ENCODE assay signal across 32 mouse cellular contexts in the genomic region with DNA sequence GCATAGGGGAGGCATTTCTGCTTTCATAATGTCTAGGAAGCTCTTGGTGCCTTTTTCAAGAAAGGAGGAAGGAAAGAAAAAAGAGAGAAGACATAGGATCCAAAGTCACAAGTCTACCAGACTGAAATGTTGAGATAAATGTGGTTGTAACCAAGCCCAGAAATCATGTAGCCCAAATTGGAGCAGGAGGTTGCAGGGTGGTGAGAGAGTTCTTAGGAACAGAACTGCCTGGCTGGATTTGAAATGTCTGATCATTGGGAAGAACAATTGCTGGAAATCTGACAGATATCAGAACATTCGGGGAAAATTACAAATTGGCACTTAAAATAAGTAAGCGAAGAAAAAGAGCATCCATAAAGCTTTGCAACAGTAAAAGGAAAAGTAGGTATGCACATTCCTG. TPM values are rescaled to one million over a fixed set of nuclear protein-coding genes. Genes with fewer than 3 reads are reported as not detected.
"Had no signal": no experiment of that assay in that cellular context is flagged by ENCODE, and none has a peak within 500 bp of the region (broad histone marks: within the 10 kb centered on the region; RNA-seq: fewer than 3 reads in every experiment).

No protein-coding gene starts in this region.

- H3K27ac ChIP-seq: limb, embryonic 10.5 days; limb, embryonic 12.5 days; limb, embryonic 13.5 days; limb, embryonic 15.5 days; liver, embryonic 12.5 days; liver, embryonic 13.5 days; liver, embryonic 14.5 days; liver, embryonic 15.5 days; lung, embryonic 15.5 days; macrophage; midbrain, embryonic 10.5 days; midbrain, embryonic 12.5 days; midbrain, embryonic 13.5 days; midbrain, embryonic 15.5 days; neural tube, embryonic 12.5 days had no signal

- DNase-seq: left cerebral cortex, postnatal 4 days; liver; liver, embryonic 13.5 days; liver, postnatal 0 days; lung, adult 18-20 months; lung, adult 2 months; lung, embryonic 14.5 days; lung, postnatal 10 days; lung, postnatal 14 days; lung, postnatal 36 days; lung, postnatal 4 days; midbrain, embryonic 14.5 days had no signal

- H3K4me3 ChIP-seq: limb, embryonic 10.5 days; limb, embryonic 12.5 days; limb, embryonic 13.5 days; limb, embryonic 15.5 days; liver, embryonic 12.5 days; liver, embryonic 13.5 days; liver, embryonic 15.5 days; lung, embryonic 15.5 days; megakaryocyte, embryonic 14.5 days; midbrain, embryonic 10.5 days; midbrain, embryonic 12.5 days; midbrain, embryonic 13.5 days; midbrain, embryonic 15.5 days; myocyte; neural tube, embryonic 12.5 days had no signal

RNA-seq across cellular contexts. Expression of gene Plppr4, which starts 56.6 kb away (rescaled TPM):
- total RNA-seq: liver, adult 2 months; megakaryocyte progenitor cell, adult 5-6 weeks; megakaryocyte-erythroid progenitor cell, adult 5-6 weeks; monocyte, adult 5-6 weeks had no signal
